Comparison of ENCODE assay signal across 23 mouse cellular contexts in genomic region chr11:116149341-116149740, GRCm38 (mm10). TPM values are rescaled to one million over a fixed set of nuclear protein-coding genes. Genes with fewer than 3 reads are reported as not detected.
A peak's percentile ranks its signal among the peaks of the same experiment; 100 is the strongest.
DNase-seq lines count a peak whose midpoint lies in the region; ATAC-seq and TF ChIP-seq lines count a peak whose summit lies in the region.
"Had no signal": no experiment of that assay in that cellular context is flagged by ENCODE, and none has a peak within 500 bp of the region (broad histone marks: within the 10 kb centered on the region; RNA-seq: fewer than 3 reads in every experiment).

No protein-coding gene starts in this region.

- H3K36me3 ChIP-seq in hindbrain, embryonic 13.5 days, result peaks cover 100% of the 10 kb centered on the region
- H3K36me3 ChIP-seq in hindbrain, embryonic 14.5 days (replicated peaks; ENCODE audit: control insufficient read depth, insufficient read depth), result peaks cover 100% of the 10 kb centered on the region
- peaks cover 84% of the 10 kb centered on the region for H3K36me3 ChIP-seq in E14TG2a.4 (ENCODE audit: insufficient read depth, low read length)

- H3K9ac ChIP-seq in hindbrain, embryonic 13.5 days, result peak overlapping the region; percentile 24; the same call in 1 of the 2 replicates
- no peak overlapping the region for H3K9ac ChIP-seq in hindbrain, embryonic 14.5 days
- H3K9ac ChIP-seq: embryonic facial prominence, embryonic 15.5 days; limb, embryonic 12.5 days; neural tube, embryonic 15.5 days; stomach, embryonic 15.5 days had no signal

- peaks cover 10% of the 10 kb centered on the region for H3K4me1 ChIP-seq in hindbrain, embryonic 13.5 days (replicated peaks)
- H3K4me1 ChIP-seq in hindbrain, embryonic 14.5 days (replicated peaks; ENCODE audit: control insufficient read depth, insufficient read depth, low read length), result 0 out of 2 replicates have a peak, but pooled peaks cover 4% of the 10 kb centered on the region
- peaks cover 53% of the 10 kb centered on the region for H3K4me1 ChIP-seq in E14TG2a.4 (replicated peaks; ENCODE audit: low read depth, low read length)
- H3K4me1 ChIP-seq: limb, embryonic 12.5 days; stomach, embryonic 15.5 days had no signal

- H3K27me3 ChIP-seq in hindbrain, embryonic 13.5 days, result no peaks in the 10 kb centered on the region
- no peaks in the 10 kb centered on the region for H3K27me3 ChIP-seq in hindbrain, embryonic 14.5 days (ENCODE audit: control insufficient read depth, insufficient read depth, low read length)
- H3K27me3 ChIP-seq in E14TG2a.4 (ENCODE audit: insufficient read depth, low read length), result peaks cover 25% of the 10 kb centered on the region
- H3K27me3 ChIP-seq: embryonic facial prominence, embryonic 15.5 days; limb, embryonic 12.5 days; neural tube, embryonic 15.5 days; stomach, embryonic 15.5 days had no signal

- ATAC-seq in hindbrain, embryonic 13.5 days (ENCODE audit: low FRiP score), result no peak
- ATAC-seq in hindbrain, embryonic 14.5 days (ENCODE audit: low FRiP score), result no peak
- no peak for ATAC-seq in monocyte, adult 5-6 weeks (replicated peaks; ENCODE audit: insufficient number of reproducible peaks, low FRiP score, low TSS enrichment, poor library complexity, severe bottlenecking)
- ATAC-seq: inflammation-experienced regulatory T-cells, adult 6 months had no signal

- 82% methylated on average over 6 of the region's 6 CpGs for WGBS in hindbrain, embryonic 13.5 days
- WGBS in hindbrain, embryonic 14.5 days, result 89% methylated on average over 6 of the region's 6 CpGs

- H3K27ac ChIP-seq in hindbrain, embryonic 13.5 days, result 0 out of 2 replicates have a peak overlapping the region, but pooled peaks have one; percentile 23
- no peak overlapping the region for H3K27ac ChIP-seq in hindbrain, embryonic 14.5 days
- H3K27ac ChIP-seq: embryonic facial prominence, embryonic 15.5 days; limb, embryonic 12.5 days; neural tube, embryonic 15.5 days; stomach, embryonic 15.5 days had no signal

- TF ChIP-seq CTCF in E14TG2a.4 (conservative IDR thresholded peaks at IDR 0.05; ENCODE audit: low read length), result no peak

- no peak overlapping the region for H3K4me3 ChIP-seq in hindbrain, embryonic 13.5 days
- H3K4me3 ChIP-seq in hindbrain, embryonic 14.5 days (replicated peaks; ENCODE audit: low read length), result no peak overlapping the region
- peak overlapping the region; percentile 46; the same call in 1 of the 2 replicates for H3K4me3 ChIP-seq in E14TG2a.4 (replicated peaks; ENCODE audit: low read length)
- H3K4me3 ChIP-seq: embryonic facial prominence, embryonic 15.5 days; limb, embryonic 12.5 days; neural tube, embryonic 15.5 days; stomach, embryonic 15.5 days had no signal

- no peak overlapping the region for H3K4me2 ChIP-seq in hindbrain, embryonic 13.5 days
- no peak overlapping the region for H3K4me2 ChIP-seq in hindbrain, embryonic 14.5 days (replicated peaks)
- H3K4me2 ChIP-seq: embryonic facial prominence, embryonic 15.5 days; limb, embryonic 12.5 days; liver, embryonic 11.5 days; midbrain, embryonic 11.5 days; neural tube, embryonic 15.5 days; stomach, embryonic 15.5 days had no signal

- no peaks in the 10 kb centered on the region for H3K9me3 ChIP-seq in hindbrain, embryonic 13.5 days
- no peaks in the 10 kb centered on the region for H3K9me3 ChIP-seq in hindbrain, embryonic 14.5 days (ENCODE audit: control insufficient read depth, low read length)
- no peaks in the 10 kb centered on the region for H3K9me3 ChIP-seq in E14TG2a.4 (ENCODE audit: low read length)
- H3K9me3 ChIP-seq: embryonic facial prominence, embryonic 15.5 days; limb, embryonic 12.5 days; neural tube, embryonic 15.5 days; stomach, embryonic 15.5 days had no signal

- no peak for DNase-seq in hindbrain, embryonic 14.5 days (ENCODE audit: low spot score)
- DNase-seq in brain, adult 2 months (ENCODE audit: low read depth, low spot score), result peak; percentile 48
- DNase-seq in cerebellum, postnatal 10 days, result peak; percentile 43 to 64
- no peak for DNase-seq in MN1 (ENCODE audit: low spot score)
- DNase-seq: adrenal gland, postnatal 10 days; heart, postnatal 4 days; kidney, adult 18-20 months; kidney, postnatal 4 days; lung, adult 2 months; lung, postnatal 14 days; right cerebral cortex, postnatal 4 days; thymus, adult 18-20 months; thymus, postnatal 36 days had no signal

RNA-seq across cellular contexts. Expression of gene Mrpl38, which starts 10.7 kb away (rescaled TPM):
- polyA plus RNA-seq in hindbrain, embryonic 13.5 days (2015; fragmentation: Nextera tagmentation; extraction: Ambion mirVana), result 76.4 and 78.2 TPM in 2 replicates
- polyA plus RNA-seq in hindbrain, embryonic 14.5 days (2014; fragmentation: Nextera tagmentation; extraction: Ambion mirVana), result 79.4 and 83.1 TPM in 2 replicates
- total RNA-seq in monocyte, adult 5-6 weeks (2017), result 10.7 to 28.4 TPM (median 15.3 TPM) in 3 replicates

RNA-seq across cellular contexts. Expression of gene Trim65, which starts 18.4 kb away (rescaled TPM):
- 1.9 and 2.3 TPM in 2 replicates for polyA plus RNA-seq in hindbrain, embryonic 13.5 days (2015; fragmentation: Nextera tagmentation; extraction: Ambion mirVana)
- 2.7 and 2.9 TPM in 2 replicates for polyA plus RNA-seq in hindbrain, embryonic 14.5 days (2014; fragmentation: Nextera tagmentation; extraction: Ambion mirVana)
- 13.9 to 23.1 TPM (median 20.1 TPM) in 3 replicates for total RNA-seq in monocyte, adult 5-6 weeks (2017)

RNA-seq across cellular contexts. Expression of gene Fbf1, which starts 18.6 kb away (rescaled TPM):
- 64.4 and 69.5 TPM in 2 replicates for polyA plus RNA-seq in hindbrain, embryonic 13.5 days (2015; fragmentation: Nextera tagmentation; extraction: Ambion mirVana)
- polyA plus RNA-seq in hindbrain, embryonic 14.5 days (2014; fragmentation: Nextera tagmentation; extraction: Ambion mirVana), result 43.0 and 45.4 TPM in 2 replicates
- total RNA-seq in monocyte, adult 5-6 weeks (2017), result 12.9 to 31.1 TPM (median 16.4 TPM) in 3 replicates

RNA-seq across cellular contexts. Expression of gene Trim47, which starts 22.3 kb away (rescaled TPM):
- 3.9 and 4.5 TPM in 2 replicates for polyA plus RNA-seq in hindbrain, embryonic 13.5 days (2015; fragmentation: Nextera tagmentation; extraction: Ambion mirVana)
- 9.4 and 10.6 TPM in 2 replicates for polyA plus RNA-seq in hindbrain, embryonic 14.5 days (2014; fragmentation: Nextera tagmentation; extraction: Ambion mirVana)
- total RNA-seq in monocyte, adult 5-6 weeks (2017), result not detected in 3 replicates

RNA-seq across cellular contexts. Expression of gene Ten1, which starts 49.3 kb away (rescaled TPM):
- polyA plus RNA-seq in hindbrain, embryonic 13.5 days (2015; fragmentation: Nextera tagmentation; extraction: Ambion mirVana), result 87.7 and 91.7 TPM in 2 replicates
- polyA plus RNA-seq in hindbrain, embryonic 14.5 days (2014; fragmentation: Nextera tagmentation; extraction: Ambion mirVana), result 80.7 and 88.0 TPM in 2 replicates
- total RNA-seq in monocyte, adult 5-6 weeks (2017), result 27.4 to 31.3 TPM (median 30.8 TPM) in 3 replicates

Comparison
In these comparisons a context has a peak if more than half of its experiments do, and no peak if none do; other contexts are left out.
1. DNase-seq: peak in brain, adult 2 months (single experiment) and cerebellum, postnatal 10 days (2 of 2); none in hindbrain, embryonic 14.5 days (single experiment) and MN1 (single experiment).